10 mouse cellular contexts compared by ENCODE assay signal in genomic region chr19:26718221-26718620, GRCm38 (mm10).
DNase-seq lines count a peak whose midpoint lies in the region; ATAC-seq and TF ChIP-seq lines count a peak whose summit lies in the region.
"Had no signal": no experiment of that assay in that cellular context is flagged by ENCODE, and none has a peak within 500 bp of the region (broad histone marks: within the 10 kb centered on the region; RNA-seq: fewer than 3 reads in every experiment).

No protein-coding gene starts in this region.

- peak; percentile 66 for TF ChIP-seq CTCF in heart, postnatal 0 days (IDR thresholded peaks at IDR 0.05; ENCODE audit: low read depth)

- H3K9ac ChIP-seq in midbrain, embryonic 15.5 days = no peak overlapping the region
- no peak overlapping the region for H3K9ac ChIP-seq in midbrain, embryonic 16.5 days (ENCODE audit: low read depth, low read length)
- H3K9ac ChIP-seq in heart, postnatal 0 days (replicated peaks; ENCODE audit: low read depth, low read length) = no peak overlapping the region
- H3K9ac ChIP-seq: embryonic facial prominence, embryonic 12.5 days; lung, embryonic 15.5 days had no signal

- no peak for TF ChIP-seq EP300 in heart, postnatal 0 days (IDR thresholded peaks at IDR 0.05; ENCODE audit: low read depth)

- peak; percentile 37 for DNase-seq in T-cell, adult 2 months (ENCODE audit: low spot score)
- peak; percentile 88 to 92 for DNase-seq in cerebellum, postnatal 10 days
- peak; percentile 55 for DNase-seq in heart, postnatal 0 days (ENCODE audit: low spot score)
- DNase-seq in layer of hippocampus, postnatal 36 days = peak; percentile 25 to 45
- peak; percentile 78 for DNase-seq in retina, postnatal 1 day
- no peak for DNase-seq in frontal cortex, postnatal 14 days (ENCODE audit: low spot score in 2 of 2)

- no peaks in the 10 kb centered on the region for H3K36me3 ChIP-seq in midbrain, embryonic 15.5 days (replicated peaks)
- H3K36me3 ChIP-seq in midbrain, embryonic 16.5 days (ENCODE audit: control insufficient read depth, insufficient read depth, low read length) = no peaks in the 10 kb centered on the region
- peaks cover 13% of the 10 kb centered on the region; the same call in 1 of the 2 replicates for H3K36me3 ChIP-seq in heart, postnatal 0 days (replicated peaks; ENCODE audit: control insufficient read depth, insufficient read depth, low read length)

- H3K27me3 ChIP-seq in midbrain, embryonic 15.5 days (replicated peaks) = no peaks in the 10 kb centered on the region
- H3K27me3 ChIP-seq in midbrain, embryonic 16.5 days (ENCODE audit: control insufficient read depth, insufficient read depth, low read depth, low read length) = no peaks in the 10 kb centered on the region
- H3K27me3 ChIP-seq in heart, postnatal 0 days (ENCODE audit: control insufficient read depth, insufficient read depth, low read length) = no peaks in the 10 kb centered on the region
- H3K27me3 ChIP-seq: embryonic facial prominence, embryonic 12.5 days; lung, embryonic 15.5 days had no signal

- H3K4me3 ChIP-seq in midbrain, embryonic 15.5 days = no peak overlapping the region
- no peak overlapping the region for H3K4me3 ChIP-seq in midbrain, embryonic 16.5 days (ENCODE audit: low read depth, low read length)
- no peak overlapping the region for H3K4me3 ChIP-seq in heart, postnatal 0 days (ENCODE audit: low read depth, low read length)
- H3K4me3 ChIP-seq: embryonic facial prominence, embryonic 12.5 days; lung, embryonic 15.5 days had no signal

- no peak overlapping the region for H3K27ac ChIP-seq in midbrain, embryonic 15.5 days
- H3K27ac ChIP-seq in midbrain, embryonic 16.5 days (ENCODE audit: low read length) = no peak overlapping the region
- no peak overlapping the region for H3K27ac ChIP-seq in heart, postnatal 0 days (ENCODE audit: low read depth)
- H3K27ac ChIP-seq: embryonic facial prominence, embryonic 12.5 days; lung, embryonic 15.5 days had no signal

- H3K9me3 ChIP-seq in midbrain, embryonic 15.5 days = no peaks in the 10 kb centered on the region
- H3K9me3 ChIP-seq in midbrain, embryonic 16.5 days (replicated peaks; ENCODE audit: control insufficient read depth, low read length, poor library complexity, severe bottlenecking) = no peaks in the 10 kb centered on the region
- H3K9me3 ChIP-seq in heart, postnatal 0 days (replicated peaks; ENCODE audit: control insufficient read depth, low read length) = no peaks in the 10 kb centered on the region
- H3K9me3 ChIP-seq: embryonic facial prominence, embryonic 12.5 days; lung, embryonic 15.5 days had no signal

- WGBS in midbrain, embryonic 15.5 days = 32% methylated on average over 6 of the region's 6 CpGs
- 35% methylated on average over 6 of the region's 6 CpGs for WGBS in midbrain, embryonic 16.5 days
- 3% methylated on average over 6 of the region's 6 CpGs for WGBS in heart, postnatal 0 days

- ATAC-seq in midbrain, embryonic 15.5 days (replicated peaks) = 0 out of 2 replicates have a peak, but pooled peaks have one; percentile 17
- ATAC-seq in midbrain, embryonic 16.5 days = no peak
- peak; percentile 45; the same call in 1 of the 2 replicates for ATAC-seq in heart, postnatal 0 days (ENCODE audit: insufficient read depth, low read depth)

- no peak overlapping the region for H3K4me2 ChIP-seq in midbrain, embryonic 15.5 days
- H3K4me2 ChIP-seq in midbrain, embryonic 16.5 days (ENCODE audit: low read length) = no peak overlapping the region
- H3K4me2 ChIP-seq in heart, postnatal 0 days (ENCODE audit: low read depth, low read length) = no peak overlapping the region
- H3K4me2 ChIP-seq: embryonic facial prominence, embryonic 12.5 days; lung, embryonic 15.5 days had no signal

- no peaks in the 10 kb centered on the region for H3K4me1 ChIP-seq in midbrain, embryonic 15.5 days
- no peaks in the 10 kb centered on the region; the same call in 1 of the 2 replicates for H3K4me1 ChIP-seq in midbrain, embryonic 16.5 days (ENCODE audit: control insufficient read depth, insufficient read depth, low read length)
- H3K4me1 ChIP-seq in heart, postnatal 0 days (ENCODE audit: control insufficient read depth, insufficient read depth) = peaks cover 5% of the 10 kb centered on the region; the same call in 1 of the 2 replicates

Comparison
In these comparisons a context has a peak if more than half of its experiments do, and no peak if none do; other contexts are left out.
1. DNase-seq: peak in T-cell, adult 2 months (single experiment), cerebellum, postnatal 10 days (2 of 2), heart, postnatal 0 days (single experiment), layer of hippocampus, postnatal 36 days (2 of 2) and retina, postnatal 1 day (single experiment); none in frontal cortex, postnatal 14 days (0 of 2).